Mouse (Mus musculus) mature B cell (primary cell): Measurements from ENCODE around the gene Klf2.

Experiments used
- in situ Hi-C: fragments of 300-500 bp; cut with MboI; formaldehyde crosslinking; loops from 2 replicates; pipeline ENCODE4 v1.14.3; 2019

Gene Klf2

GRCm38 (mm10) chr8:72318801-72319322, at the start of gene Klf2:
Klf2 (plus strand) TSS chr8:72319033.
- in situ Hi-C loops: loop anchor here (10.0 kb wide), 1 partner anchor 54 kb away; no protein-coding TSS in a partner anchor

- in situ Hi-C loops: no loop called here
Observed at GRCm38 (mm10) chr8:72270606-72271005, 48.2 kb upstream of the Klf2 start.

GRCm38 (mm10) chr8:72271051-72271660, 47.7 kb upstream of the Klf2 start:
- in situ Hi-C loops: no loop called here

- in situ Hi-C loops: no loop called here
Observed at GRCm38 (mm10) chr8:72271691-72272090, 47.1 kb upstream of the Klf2 start.

GRCm38 (mm10) chr8:72272361-72272760, 46.5 kb upstream of the Klf2 start:
- in situ Hi-C loops: no loop called here

GRCm38 (mm10) chr8:72273111-72273770, 45.6 kb upstream of the Klf2 start:
- in situ Hi-C loops: no loop called here

GRCm38 (mm10) chr8:72273807-72274206, 45.0 kb upstream of the Klf2 start:
- in situ Hi-C loops: no loop called here

- in situ Hi-C loops: no loop called here
Observed at GRCm38 (mm10) chr8:72277244-72277643, 41.6 kb upstream of the Klf2 start.

- in situ Hi-C loops: no loop called here
Observed at GRCm38 (mm10) chr8:72279151-72279550, 39.7 kb upstream of the Klf2 start.

GRCm38 (mm10) chr8:72281634-72282033, 37.2 kb upstream of the Klf2 start:
- in situ Hi-C loops: no loop called here

- in situ Hi-C loops: no loop called here
Observed at GRCm38 (mm10) chr8:72285285-72285684, 33.5 kb upstream of the Klf2 start.

GRCm38 (mm10) chr8:72289051-72289450, 29.8 kb upstream of the Klf2 start:
- in situ Hi-C loops: no loop called here

- in situ Hi-C loops: no loop called here
Observed at GRCm38 (mm10) chr8:72291104-72291503, 27.7 kb upstream of the Klf2 start.

- in situ Hi-C loops: no loop called here
Observed at GRCm38 (mm10) chr8:72293309-72293708, 25.5 kb upstream of the Klf2 start.

GRCm38 (mm10) chr8:72295125-72295524, 23.7 kb upstream of the Klf2 start:
- in situ Hi-C loops: no loop called here

GRCm38 (mm10) chr8:72295679-72296078, 23.2 kb upstream of the Klf2 start:
- in situ Hi-C loops: no loop called here

- in situ Hi-C loops: no loop called here
Observed at GRCm38 (mm10) chr8:72296561-72296960, 22.3 kb upstream of the Klf2 start.

- in situ Hi-C loops: no loop called here
Observed at GRCm38 (mm10) chr8:72298928-72299327, 19.9 kb upstream of the Klf2 start.

GRCm38 (mm10) chr8:72300654-72301400, 18.0 kb upstream of the Klf2 start:
- in situ Hi-C loops: no loop called here

- in situ Hi-C loops: no loop called here
Observed at GRCm38 (mm10) chr8:72301497-72301896, 17.3 kb upstream of the Klf2 start.

GRCm38 (mm10) chr8:72302986-72303612, 15.7 kb upstream of the Klf2 start:
- in situ Hi-C loops: no loop called here

GRCm38 (mm10) chr8:72303633-72304032, 15.2 kb upstream of the Klf2 start:
- in situ Hi-C loops: no loop called here
